Comparison of ENCODE assay signal across 18 mouse cellular contexts in the genomic region with DNA sequence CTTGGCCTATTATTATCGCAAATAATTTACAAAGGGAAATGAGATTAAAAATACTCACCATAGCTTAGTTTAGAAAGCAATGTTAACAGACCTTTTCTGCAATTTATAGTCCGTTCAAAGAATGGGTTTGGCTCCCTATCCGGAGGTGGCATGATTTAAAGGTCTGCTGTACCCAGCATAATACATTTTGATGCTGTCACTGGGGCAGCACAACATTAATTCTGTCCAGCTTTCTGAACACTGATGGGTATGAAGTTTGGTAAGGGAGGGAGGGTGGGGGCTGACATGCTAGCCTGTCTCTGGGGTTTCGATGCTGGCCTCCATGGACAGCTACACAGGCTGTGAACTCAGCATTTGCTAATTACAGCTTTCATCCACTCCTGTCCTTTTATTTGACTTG.
"Had no signal": no experiment of that assay in that cellular context is flagged by ENCODE, and none has a peak within 500 bp of the region (broad histone marks: within the 10 kb centered on the region; RNA-seq: fewer than 3 reads in every experiment).

No protein-coding gene starts in this region.

- DNase-seq: lung, adult 18-20 months; lung, embryonic 14.5 days; lung, postnatal 10 days; lung, postnatal 4 days; midbrain, embryonic 14.5 days; retina, postnatal 1 day; right cerebral cortex, adult 18-20 months; right cerebral cortex, postnatal 25 days; right cerebral cortex, postnatal 4 days; spleen, adult 18-20 months; thymus, adult 18-20 months; thymus, postnatal 14 days; thymus, postnatal 36 days had no signal

- H3K27me3 ChIP-seq: midbrain, embryonic 12.5 days had no signal

- H3K27ac ChIP-seq: liver, embryonic 14.5 days; midbrain, embryonic 10.5 days; midbrain, embryonic 12.5 days had no signal

- H3K4me1 ChIP-seq: midbrain, embryonic 12.5 days had no signal

- H3K36me3 ChIP-seq: midbrain, embryonic 10.5 days; midbrain, embryonic 12.5 days had no signal

- H3K4me3 ChIP-seq: midbrain, embryonic 10.5 days; midbrain, embryonic 12.5 days; myocyte had no signal

- H3K9ac ChIP-seq: liver, embryonic 14.5 days; lung, embryonic 14.5 days; midbrain, embryonic 12.5 days had no signal

- ATAC-seq: midbrain, embryonic 16.5 days had no signal

- H3K4me2 ChIP-seq: lung, embryonic 14.5 days; midbrain, embryonic 12.5 days had no signal
